Mouse (Mus musculus): ENCODE measurements around the gene Actr3. TPM values are rescaled to one million over a fixed set of nuclear protein-coding genes. Genes with fewer than 3 reads are reported as not detected.

Gene Actr3
- total RNA-seq, 1 experiment from 2014 or later: 730 TPM

DNA sequence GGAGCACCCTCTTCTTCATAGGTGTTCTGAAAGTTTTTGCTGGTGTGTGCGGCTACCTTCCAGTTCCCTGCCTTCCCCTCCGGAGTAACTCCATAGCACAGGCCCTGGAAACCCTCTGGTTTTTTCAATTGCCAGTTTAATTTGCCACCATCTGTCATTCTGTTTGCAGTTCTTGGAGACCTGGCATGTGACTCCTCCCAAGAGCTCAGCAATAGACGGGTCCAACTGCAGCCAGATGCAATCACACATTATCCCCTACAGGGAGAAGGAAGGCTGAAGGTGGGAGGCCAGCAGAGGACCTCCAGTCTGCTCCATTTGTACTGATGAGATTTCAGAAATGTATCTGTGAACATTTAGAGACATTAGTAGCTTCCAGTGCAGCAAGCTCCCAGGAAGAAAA is 56.6 kb downstream of the Actr3 start:
- ATAC-seq (replicated peaks; ENCODE audit: low read depth, poor library complexity, severe bottlenecking): no peak

DNA sequence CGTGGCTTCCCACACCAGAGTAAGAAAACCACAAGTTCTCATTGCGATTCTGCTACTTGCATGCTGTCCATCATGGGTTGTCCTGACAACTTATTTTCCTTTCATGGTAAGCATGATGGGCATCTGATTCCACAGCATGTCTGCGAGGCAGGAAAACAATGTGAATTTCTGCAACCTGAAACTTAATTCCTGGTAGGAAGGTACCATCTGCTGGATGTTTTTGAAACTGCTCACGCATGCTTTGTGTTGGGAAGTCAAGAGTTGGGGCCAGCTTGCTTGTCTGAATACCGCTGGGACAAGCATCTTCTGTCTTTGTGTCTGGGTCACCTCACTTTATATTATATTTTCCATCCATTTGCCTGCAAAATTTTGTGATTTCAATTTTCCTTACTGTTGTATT is 62.7 kb downstream of the Actr3 start:
- ATAC-seq (replicated peaks; ENCODE audit: low read depth, poor library complexity, severe bottlenecking): no peak

DNA sequence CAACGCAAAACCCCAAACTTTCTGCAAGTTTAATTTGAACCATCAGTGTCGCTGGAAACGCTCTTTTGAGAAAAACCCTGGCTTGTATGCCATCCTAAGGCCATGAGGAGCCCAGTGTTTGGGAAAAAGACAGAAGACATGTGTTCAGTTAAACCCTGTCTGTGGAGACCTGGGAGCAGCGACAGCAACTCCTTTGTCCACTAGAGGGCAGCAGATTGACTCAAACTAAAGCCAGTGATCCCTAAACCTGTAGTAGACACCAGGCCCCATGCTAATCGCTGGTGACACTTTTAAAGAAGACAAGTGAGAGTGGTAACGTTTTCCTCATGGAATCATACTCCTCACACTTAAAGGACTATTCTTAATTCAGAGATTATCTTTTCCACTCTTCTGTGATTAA is 64.7 kb downstream of the Actr3 start:
- ATAC-seq (replicated peaks; ENCODE audit: low read depth, poor library complexity, severe bottlenecking): peak; percentile 92

DNA sequence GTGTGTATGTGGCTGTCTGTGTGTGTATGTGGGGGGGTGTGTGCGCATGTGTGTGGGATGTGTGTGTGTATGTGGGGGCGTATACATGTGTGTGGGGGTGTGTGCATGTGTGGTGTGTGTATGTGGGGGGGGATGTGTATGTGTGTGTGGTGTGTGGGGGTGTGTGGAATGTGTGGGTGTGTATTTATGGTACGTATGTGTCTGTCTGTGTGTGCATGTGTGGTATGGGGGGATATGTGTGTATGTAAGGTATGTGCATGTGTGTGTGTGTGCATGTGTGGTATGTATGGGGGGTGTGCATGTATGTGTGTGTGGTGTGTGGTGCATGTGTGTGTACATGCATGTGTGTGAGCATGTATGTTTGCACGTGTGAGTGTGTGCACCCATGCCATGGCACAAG is 70.0 kb downstream of the Actr3 start:
- ATAC-seq (replicated peaks; ENCODE audit: low read depth, poor library complexity, severe bottlenecking): no peak

DNA sequence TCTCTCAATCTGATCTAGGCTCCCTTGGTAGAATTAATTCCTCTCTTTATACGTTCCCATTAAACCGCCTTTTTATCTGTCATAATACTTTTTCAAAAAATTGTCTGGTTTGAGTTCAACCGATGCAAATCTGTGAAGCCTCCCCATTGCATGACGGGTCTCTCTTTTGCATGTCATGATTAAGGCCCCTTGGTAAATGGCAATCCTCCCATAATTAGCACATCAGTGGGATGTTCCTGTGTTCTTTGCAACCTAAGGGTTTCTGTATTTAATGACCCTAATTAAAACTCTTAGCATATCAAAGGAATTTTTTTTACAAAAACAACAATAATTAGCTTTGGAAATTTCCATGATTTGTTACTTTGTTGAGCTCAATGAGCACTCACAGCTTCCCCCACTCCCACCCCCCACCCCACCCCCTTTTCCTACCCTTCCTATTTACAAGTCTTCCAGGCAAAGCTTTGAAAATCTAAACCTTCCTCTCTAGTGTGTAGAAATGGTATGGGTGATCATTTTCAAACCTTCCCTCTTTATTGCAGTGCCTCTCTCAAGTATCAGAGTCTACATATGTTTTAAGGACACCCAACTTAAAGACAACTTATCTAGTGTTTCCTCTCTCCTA is 84.0 kb downstream of the Actr3 start:
- no peak for ATAC-seq (replicated peaks; ENCODE audit: low read depth, poor library complexity, severe bottlenecking)

DNA sequence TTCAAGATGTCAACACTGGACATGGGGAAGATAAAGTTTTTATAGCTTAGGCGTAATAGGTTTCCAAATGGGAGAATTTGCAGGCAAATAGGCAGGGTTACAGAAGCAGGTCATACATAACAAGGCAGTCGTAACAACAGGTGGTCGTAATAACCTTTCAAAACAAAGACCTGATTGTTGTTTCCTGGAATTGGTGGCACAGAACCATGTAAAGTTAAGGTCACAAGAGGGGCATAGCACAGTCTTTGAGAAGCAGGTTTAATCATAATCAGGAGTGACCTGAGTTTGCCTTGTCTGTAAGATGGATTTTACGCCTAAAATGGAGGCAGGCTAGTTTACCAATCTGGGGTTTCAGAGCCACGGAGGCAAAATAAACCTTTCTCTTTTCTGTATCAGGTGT is 84.7 kb downstream of the Actr3 start:
- ATAC-seq (replicated peaks; ENCODE audit: low read depth, poor library complexity, severe bottlenecking): no peak

DNA sequence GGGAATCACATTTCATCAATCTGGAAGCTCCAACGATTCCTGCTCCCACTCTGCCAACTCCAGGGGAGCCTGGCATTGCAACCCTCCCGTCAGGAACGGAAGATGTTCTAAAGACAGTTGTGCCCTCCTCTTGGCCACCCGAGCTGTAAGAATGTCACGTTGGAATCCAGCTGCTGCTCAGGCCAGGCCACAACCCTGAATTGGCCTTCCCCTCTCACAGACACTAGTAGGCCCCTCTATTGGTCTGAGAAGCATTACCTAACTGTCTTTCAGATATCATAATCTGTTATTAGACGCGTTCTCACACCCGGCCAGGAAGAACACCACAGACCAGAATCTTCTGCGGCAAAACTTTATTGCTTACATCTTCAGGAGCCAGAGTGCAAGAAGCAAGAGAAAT is 89.7 kb downstream of the Actr3 start:
- ATAC-seq (replicated peaks; ENCODE audit: low read depth, poor library complexity, severe bottlenecking): no peak

DNA sequence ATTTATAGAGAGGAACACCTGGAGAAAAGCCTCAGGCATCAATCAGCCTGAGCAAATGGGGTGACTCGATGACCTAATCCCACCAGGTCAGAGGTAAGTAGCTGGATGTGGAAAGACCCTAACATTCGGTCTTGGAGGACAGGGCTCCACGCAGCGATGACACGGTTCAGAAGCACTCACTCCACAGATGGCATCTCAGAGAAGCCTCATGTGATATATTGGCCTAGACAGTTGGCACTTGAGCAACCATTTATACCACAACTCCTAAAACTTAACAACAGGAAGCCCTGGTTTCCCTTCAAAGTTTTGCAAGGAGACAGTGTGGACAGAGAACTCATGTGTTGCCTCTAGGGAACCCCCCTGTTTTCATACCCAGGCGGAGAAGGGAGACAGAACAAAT is 90.1 kb downstream of the Actr3 start:
- ATAC-seq (replicated peaks; ENCODE audit: low read depth, poor library complexity, severe bottlenecking): 0 out of 2 replicates have a peak, but pooled peaks have one; percentile 32

DNA sequence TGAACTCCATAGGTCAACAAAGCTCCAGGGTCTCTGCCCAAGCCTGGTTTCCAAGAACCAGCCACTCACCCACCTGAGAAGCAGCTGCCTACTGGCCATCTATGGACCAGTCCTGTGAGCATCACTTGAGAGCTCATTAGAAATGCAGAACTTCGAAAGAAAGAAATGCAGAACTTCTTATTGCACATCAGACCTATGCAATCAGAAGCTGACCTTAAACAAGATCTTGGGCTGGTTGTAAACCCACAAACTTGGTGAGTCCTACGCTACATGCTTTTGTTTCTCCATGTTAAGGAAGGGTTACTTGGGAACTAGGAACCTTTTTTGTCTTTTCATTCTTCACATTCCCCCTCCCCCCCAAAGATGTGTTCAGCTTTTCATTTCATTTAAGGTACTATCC is 92.4 kb downstream of the Actr3 start:
- ATAC-seq (replicated peaks; ENCODE audit: low read depth, poor library complexity, severe bottlenecking): no peak

Other genes with a start within 250 kb of the Actr3 start
- gene Slc35f5, start 124.9 kb upstream of the Actr3 start, total RNA-seq (2017): 8.5 and 9.8 TPM in 2 replicates
- gene Gpr39, start 241.3 kb upstream of the Actr3 start, total RNA-seq (2017): not detected in 2 replicates

Measured in common myeloid progenitor, adult 5-6 weeks (primary cell).